Mouse (Mus musculus) skeletal muscle tissue, adult 2 months (tissue): ENCODE measurements around the gene Itpr2.

Source experiments
- DNase-seq: peaks from one replicate; pipeline ENCODE4 v3.0.0-alpha.2; 2012; ENCODE audit warnings: low read depth, low spot score

Itpr2 gene

DNA sequence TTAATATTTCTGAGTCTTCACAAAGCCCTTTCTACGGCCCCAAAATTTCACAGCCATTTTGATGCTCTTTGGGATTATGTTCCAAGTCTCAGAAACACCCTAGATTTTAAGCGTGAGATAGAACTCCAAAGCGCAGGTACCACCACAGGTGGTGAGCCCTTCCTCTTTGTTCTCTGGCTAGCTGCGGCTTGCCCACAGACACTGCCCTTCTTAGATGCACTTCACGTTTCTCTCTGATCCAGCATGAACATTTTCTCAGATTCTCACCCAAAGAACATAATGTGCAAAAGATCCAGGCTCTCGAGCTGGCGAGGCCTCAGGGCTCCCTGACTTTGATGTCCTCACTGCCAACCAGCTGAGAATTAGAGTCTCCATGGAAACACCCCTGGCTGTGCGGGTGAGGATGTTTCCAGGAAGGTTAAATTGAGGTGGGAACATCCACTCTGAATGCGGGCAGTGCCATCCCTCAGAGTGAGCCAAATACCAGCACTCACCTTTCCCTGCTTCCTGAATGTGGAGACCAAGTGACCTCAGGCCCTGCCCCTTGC lies 149.7 kb downstream of the Itpr2 start:
- no peak for DNase-seq

- no peak for DNase-seq
Observed at GRCm38 (mm10) chr6:146351816-146352215, 150.2 kb downstream of the Itpr2 start.

DNA sequence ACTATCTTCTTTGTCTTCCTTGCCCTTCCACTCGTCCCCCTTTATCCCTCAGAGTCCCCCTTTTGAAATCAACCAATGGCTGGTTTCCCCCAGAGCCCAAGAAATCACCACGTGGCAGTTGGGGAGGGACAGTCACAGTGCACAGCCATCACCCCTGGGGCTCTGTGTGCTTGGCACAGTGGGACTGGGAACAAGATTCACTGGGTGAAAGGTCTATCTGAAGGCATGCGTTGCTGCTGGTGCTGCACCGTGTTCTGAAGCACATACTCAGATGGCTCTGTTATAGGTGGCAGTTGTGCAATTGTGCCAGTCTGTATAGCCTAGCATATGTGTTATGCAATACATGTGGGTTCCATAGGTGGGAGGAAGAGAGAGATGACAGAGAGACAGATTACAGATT lies 154.5 kb downstream of the Itpr2 start:
- DNase-seq, result no peak

DNA sequence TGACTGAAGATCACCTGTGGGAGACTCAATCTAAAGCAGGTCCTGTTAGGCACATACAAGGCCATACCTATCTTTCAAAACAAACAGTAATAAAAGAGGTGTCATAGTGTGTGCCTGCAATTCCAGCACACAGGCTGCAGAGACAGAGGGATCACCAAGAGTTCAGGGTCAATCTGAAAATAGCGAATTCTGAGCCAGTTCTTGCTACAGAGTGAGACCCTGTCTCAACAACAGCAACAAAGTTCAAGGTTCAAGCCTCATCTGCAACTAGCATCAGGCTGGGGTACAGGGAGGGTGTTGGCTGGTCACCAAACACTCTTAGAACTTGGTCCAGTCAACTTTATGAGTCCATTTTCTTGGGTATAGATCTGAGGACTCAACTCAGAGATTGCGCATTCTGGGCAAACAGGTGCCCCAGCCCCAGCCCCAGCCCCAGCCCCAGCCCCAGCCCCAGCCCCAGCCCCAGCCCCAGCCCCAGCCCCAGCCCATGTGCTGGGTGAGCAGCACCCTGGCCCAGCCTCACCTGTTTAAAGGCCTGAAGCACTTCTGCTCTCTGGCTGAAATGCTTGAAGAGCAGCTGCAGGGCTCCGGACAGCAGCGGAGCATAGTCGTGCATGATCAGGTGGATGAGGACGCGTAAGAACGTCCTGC lies 155.4 kb downstream of the Itpr2 start:
- DNase-seq, result no peak

DNA sequence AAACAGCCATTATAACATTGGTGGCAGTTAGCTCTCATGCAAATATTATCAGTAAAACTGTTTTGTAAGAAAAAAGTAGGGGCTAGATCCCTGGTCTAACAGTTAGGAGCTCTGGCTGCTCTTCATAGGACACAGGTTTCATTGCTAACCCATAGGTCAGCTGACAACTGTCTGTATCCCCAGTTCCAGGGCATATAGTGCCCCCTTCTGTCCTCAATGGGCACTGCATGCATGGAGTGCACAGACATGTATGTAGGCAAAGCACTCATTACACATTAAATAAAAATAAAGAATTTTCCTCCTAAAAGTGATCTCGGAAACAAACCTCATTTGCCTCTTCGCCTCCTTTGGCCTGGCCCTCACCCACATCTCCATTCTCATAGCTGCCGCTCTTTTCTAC lies 157.3 kb downstream of the Itpr2 start:
- DNase-seq, result no peak

DNA sequence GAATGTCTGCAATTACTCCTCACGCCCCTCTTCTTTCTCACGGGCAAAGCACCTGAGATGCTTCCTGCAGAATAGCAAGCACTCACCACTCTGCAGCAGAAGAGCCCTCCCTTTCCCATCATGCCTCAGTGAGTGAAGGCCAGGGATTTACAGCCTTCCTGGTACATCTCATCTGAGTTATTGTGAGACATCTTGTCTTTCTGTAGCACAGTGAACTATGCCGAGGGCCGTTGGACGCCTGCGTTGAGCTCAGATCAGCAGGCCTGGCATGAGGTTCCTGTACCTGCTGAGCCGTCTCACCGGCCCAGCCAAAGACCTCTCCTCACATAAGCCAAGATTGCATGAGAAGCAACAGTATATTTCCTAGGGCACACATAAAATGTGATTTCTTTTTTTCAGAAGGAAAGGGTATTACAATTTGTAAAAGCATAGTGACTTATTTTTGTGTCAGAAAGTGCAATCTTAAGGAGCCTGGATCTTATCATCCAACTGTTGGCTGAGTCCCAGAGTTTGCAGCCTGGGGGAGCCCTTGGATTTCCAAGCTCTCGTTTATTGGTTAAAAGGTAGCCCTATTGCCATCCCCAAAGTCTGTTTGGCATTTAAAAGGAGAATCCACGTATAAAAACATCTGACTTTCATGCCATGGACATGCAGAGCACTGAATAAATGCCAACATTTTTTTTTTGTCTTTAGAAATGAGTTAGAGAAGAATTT lies 158.2 kb downstream of the Itpr2 start:
- no peak for DNase-seq

- DNase-seq, result no peak
Observed at GRCm38 (mm10) chr6:146342995-146343394, 159.0 kb downstream of the Itpr2 start.

- DNase-seq, result no peak
Observed at GRCm38 (mm10) chr6:146341934-146342333, 160.1 kb downstream of the Itpr2 start.

DNA sequence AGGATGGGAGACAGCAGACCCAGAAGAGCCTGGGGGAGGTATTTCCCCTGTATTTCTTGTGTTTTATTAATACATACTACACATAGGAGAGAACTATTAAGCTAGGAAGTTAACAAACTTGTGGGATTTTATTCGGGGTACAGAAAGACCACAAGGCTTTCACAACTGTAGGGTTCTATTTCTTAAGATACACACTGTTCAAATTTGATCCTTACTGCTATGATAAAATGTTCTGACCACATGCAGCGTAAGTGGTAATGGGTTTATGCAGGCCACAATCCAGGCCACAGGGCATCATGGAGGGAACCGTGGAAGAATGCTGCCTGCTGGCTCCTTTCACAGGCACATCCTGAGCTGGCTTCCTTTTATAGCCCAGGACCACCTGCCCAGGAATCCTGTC lies 160.6 kb downstream of the Itpr2 start:
- no peak for DNase-seq

DNA sequence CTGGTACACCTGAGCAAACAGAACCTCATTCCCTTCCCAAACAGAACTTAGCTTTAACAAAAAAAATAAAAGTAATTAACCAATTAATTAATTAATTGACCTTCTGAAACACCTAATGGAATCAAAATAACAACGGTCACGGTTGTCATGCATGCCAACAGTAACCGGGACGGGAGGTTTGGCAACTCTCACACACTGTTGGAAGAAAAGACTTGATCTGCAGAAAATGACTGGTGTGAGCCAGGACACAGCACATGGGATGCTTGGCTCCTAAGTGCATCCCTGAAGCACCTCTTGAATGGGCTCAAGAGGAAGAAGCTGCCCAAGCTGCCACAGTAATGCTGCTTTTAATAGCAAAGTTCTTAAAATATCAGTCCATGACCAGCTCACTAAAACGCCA lies 161.1 kb downstream of the Itpr2 start:
- no peak for DNase-seq

DNA sequence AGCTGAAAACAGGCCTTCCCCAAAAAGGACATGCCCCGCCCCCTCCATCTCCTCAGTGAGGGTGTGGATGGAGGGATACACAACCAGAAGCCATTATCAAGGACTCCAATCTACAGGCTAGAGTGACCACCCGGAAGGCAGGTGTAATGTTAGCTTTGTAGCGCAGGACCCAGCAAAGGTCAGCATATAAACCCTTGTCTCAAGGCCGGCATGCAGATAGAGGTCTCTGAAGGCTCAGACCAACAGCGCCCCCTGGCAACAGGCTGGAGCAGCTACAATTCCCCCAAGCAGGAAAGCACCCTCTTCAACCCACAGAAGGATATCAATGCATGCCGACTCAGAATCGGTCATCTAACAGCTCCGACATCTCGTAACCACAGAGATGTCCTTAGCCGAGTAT lies 162.2 kb downstream of the Itpr2 start:
- DNase-seq, result peak; percentile 28

- no peak for DNase-seq
Observed at GRCm38 (mm10) chr6:146337237-146337636, 164.8 kb downstream of the Itpr2 start.

- no peak for DNase-seq
Observed at GRCm38 (mm10) chr6:146335191-146335590, 166.8 kb downstream of the Itpr2 start.

GRCm38 (mm10) chr6:146333506-146333905 lies 168.5 kb downstream of the Itpr2 start:
- DNase-seq, result no peak

- DNase-seq, result no peak
Observed at GRCm38 (mm10) chr6:146331017-146331669, 170.9 kb downstream of the Itpr2 start.

DNA sequence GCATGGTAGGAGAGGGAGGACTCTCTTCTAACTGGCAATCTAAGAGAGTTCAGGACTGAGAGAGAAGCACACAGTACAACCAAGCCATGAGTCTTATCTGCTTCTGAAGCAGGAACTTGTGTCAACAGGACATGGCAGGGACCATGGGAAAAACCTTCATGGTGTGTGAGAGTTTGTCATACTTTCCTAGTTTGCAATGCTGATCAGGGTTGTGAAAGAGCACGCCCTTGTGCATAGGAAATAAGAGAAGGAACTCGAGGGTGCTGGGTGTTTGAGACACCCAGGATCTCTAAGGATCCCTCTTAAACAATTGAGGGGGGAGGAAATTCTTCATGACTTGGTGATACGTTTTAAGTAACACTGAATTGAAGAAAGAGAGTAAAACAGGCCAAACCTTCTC lies 172.9 kb downstream of the Itpr2 start:
- DNase-seq, result no peak

GRCm38 (mm10) chr6:146326631-146327030 lies 175.4 kb downstream of the Itpr2 start:
- DNase-seq, result no peak

GRCm38 (mm10) chr6:146324541-146325204 lies 177.3 kb downstream of the Itpr2 start:
- DNase-seq, result no peak

DNA sequence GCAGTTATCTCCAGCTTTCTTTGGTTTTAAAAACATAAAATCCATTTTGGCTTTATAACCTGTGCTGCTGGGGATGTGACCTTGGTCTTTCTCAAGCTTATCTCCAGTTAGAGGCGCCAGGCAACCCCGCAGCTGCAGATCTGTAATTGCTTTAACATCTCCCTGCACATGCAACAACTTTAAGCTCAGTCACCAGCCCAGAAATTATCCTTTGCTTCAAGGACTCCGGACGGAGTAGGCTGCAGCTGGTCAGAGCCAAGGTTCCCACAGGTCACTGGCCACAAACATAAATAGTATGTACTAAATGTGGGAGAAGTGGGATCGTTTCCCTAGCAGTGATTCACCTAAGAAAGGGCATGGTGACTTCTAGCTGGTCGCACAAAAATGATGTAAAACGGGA lies 179.5 kb downstream of the Itpr2 start:
- no peak for DNase-seq

DNA sequence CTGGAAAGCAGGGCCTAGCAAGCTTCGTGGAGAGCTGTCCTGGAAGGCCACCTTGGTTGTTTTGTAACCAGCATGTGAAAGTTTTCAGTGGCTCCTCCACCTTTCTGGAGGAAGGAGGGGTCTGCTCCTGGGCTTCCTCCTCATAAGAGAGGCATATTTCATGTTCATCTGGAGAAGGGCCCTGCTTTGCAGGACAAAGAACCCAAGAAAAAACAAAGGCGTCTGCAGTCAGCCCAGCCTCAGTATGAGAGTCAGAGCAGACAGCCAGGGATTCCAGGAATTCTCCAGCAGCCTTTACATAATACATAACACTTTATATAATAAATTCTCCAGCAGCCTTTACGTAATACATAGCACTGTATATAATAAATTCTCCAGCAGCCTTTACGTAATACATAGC lies 180.1 kb downstream of the Itpr2 start:
- DNase-seq, result no peak

DNA sequence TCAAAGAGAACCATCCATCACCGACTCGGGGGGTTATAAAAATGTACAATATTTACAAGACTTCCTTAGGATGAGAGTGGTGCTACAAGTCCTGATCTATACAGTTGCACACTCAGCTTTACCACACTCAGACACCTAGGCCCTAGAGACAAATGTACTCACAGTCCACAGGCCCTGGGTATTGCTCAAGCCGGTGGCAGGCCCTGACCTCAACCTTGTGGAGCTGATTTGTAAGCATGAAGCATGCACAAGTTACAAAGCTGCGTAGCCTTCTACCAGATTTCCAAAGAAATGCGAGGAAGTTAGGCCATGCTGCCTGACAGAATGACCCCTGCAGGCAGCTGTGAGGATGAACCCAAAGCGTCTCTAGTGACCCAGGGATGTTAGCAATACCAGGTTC lies 185.6 kb downstream of the Itpr2 start:
- DNase-seq, result no peak

- no peak for DNase-seq
Observed at GRCm38 (mm10) chr6:146315153-146315552, 186.9 kb downstream of the Itpr2 start.
